13 mouse cellular contexts compared by ENCODE assay signal in genomic region chr5:102977138-102977537, GRCm38 (mm10).
A peak's percentile ranks its signal among the peaks of the same experiment; 100 is the strongest.
DNase-seq lines count a peak whose midpoint lies in the region; ATAC-seq and TF ChIP-seq lines count a peak whose summit lies in the region.
"Had no signal": no experiment of that assay in that cellular context is flagged by ENCODE, and none has a peak within 500 bp of the region (broad histone marks: within the 10 kb centered on the region; RNA-seq: fewer than 3 reads in every experiment).

No protein-coding gene starts in this region.

- H3K9ac ChIP-seq in forebrain, postnatal 0 days = no peak overlapping the region
- no peak overlapping the region for H3K9ac ChIP-seq in neural tube, embryonic 12.5 days
- H3K9ac ChIP-seq: embryonic facial prominence, embryonic 15.5 days had no signal

- ATAC-seq in forebrain, postnatal 0 days = peak; percentile 87
- ATAC-seq in neural tube, embryonic 12.5 days (ENCODE audit: low FRiP score, low read depth) = peak; percentile 66; the same call in 1 of the 2 replicates
- ATAC-seq: activated CD4-positive, CD25-positive, alpha-beta regulatory T cell, adult 4 months; CD4-positive, CD25-positive, alpha-beta regulatory T cell, adult 4 months had no signal

- no peak overlapping the region for H3K4me2 ChIP-seq in forebrain, postnatal 0 days (ENCODE audit: low read depth)
- H3K4me2 ChIP-seq in neural tube, embryonic 12.5 days (replicated peaks) = peak overlapping the region; percentile 9; the same call in 1 of the 2 replicates
- H3K4me2 ChIP-seq: embryonic facial prominence, embryonic 15.5 days had no signal

- H3K4me1 ChIP-seq in forebrain, postnatal 0 days (ENCODE audit: insufficient read depth) = peaks cover 14% of the 10 kb centered on the region
- H3K4me1 ChIP-seq in neural tube, embryonic 12.5 days = peaks cover 4% of the 10 kb centered on the region; the same call in 1 of the 2 replicates
- H3K4me1 ChIP-seq: embryonic facial prominence, embryonic 15.5 days had no signal

- no peak overlapping the region for H3K4me3 ChIP-seq in left cerebral cortex, adult 2 months
- no peak overlapping the region for H3K4me3 ChIP-seq in forebrain, postnatal 0 days (ENCODE audit: low read depth, low read length)
- no peak overlapping the region for H3K4me3 ChIP-seq in neural tube, embryonic 12.5 days
- H3K4me3 ChIP-seq: embryonic facial prominence, embryonic 15.5 days; limb, embryonic 10.5 days had no signal

- WGBS in forebrain, postnatal 0 days = 53% methylated on average over 6 of the region's 6 CpGs
- WGBS in neural tube, embryonic 12.5 days = 45% methylated on average over 6 of the region's 6 CpGs

- H3K27ac ChIP-seq in left cerebral cortex, adult 2 months = peak overlapping the region; percentile 32; the same call in 1 of the 2 replicates
- peak overlapping the region; percentile 85 for H3K27ac ChIP-seq in forebrain, postnatal 0 days (ENCODE audit: low read depth, low read length)
- no peak overlapping the region for H3K27ac ChIP-seq in neural tube, embryonic 12.5 days
- H3K27ac ChIP-seq: embryonic facial prominence, embryonic 15.5 days; limb, embryonic 10.5 days had no signal

- TF ChIP-seq CTCF in left cerebral cortex, adult 2 months (IDR thresholded peaks at IDR 0.05) = no peak
- TF ChIP-seq CTCF in forebrain, postnatal 0 days (IDR thresholded peaks at IDR 0.05; ENCODE audit: low read depth) = no peak

- intact Hi-C loops in left cerebral cortex, adult 2 months (cut with DNase I) = no loop called here

- no peaks in the 10 kb centered on the region for H3K9me3 ChIP-seq in forebrain, postnatal 0 days (ENCODE audit: low read length)
- H3K9me3 ChIP-seq in neural tube, embryonic 12.5 days = no peaks in the 10 kb centered on the region
- H3K9me3 ChIP-seq: embryonic facial prominence, embryonic 15.5 days; limb, embryonic 10.5 days had no signal

- DNase-seq in left cerebral cortex, adult 2 months (ENCODE audit: extremely low spot score in 1 of 2, low spot score in 2 of 2) = no peak
- DNase-seq in left cerebral cortex, adult 18-20 months (ENCODE audit: low spot score in 2 of 2) = no peak
- peak; percentile 80 for DNase-seq in ZHBTc4 (ENCODE audit: low read depth, low spot score)
- DNase-seq in forebrain, postnatal 0 days = peak; percentile 42
- DNase-seq in natural killer cell, adult 2 months (ENCODE audit: low spot score in 2 of 2) = no peak
- no peak for DNase-seq in gastrocnemius, adult 8-10 months (ENCODE audit: low spot score in 2 of 2)
- DNase-seq in adrenal gland, postnatal 14 days = no peak
- DNase-seq: kidney, postnatal 36 days had no signal

- H3K27me3 ChIP-seq in forebrain, postnatal 0 days (ENCODE audit: insufficient read depth, low read length) = no peaks in the 10 kb centered on the region
- H3K27me3 ChIP-seq in neural tube, embryonic 12.5 days (replicated peaks) = no peaks in the 10 kb centered on the region
- H3K27me3 ChIP-seq: embryonic facial prominence, embryonic 15.5 days had no signal

- H3K36me3 ChIP-seq in forebrain, postnatal 0 days (ENCODE audit: insufficient read depth) = no peaks in the 10 kb centered on the region; the same call in 1 of the 2 replicates
- no peaks in the 10 kb centered on the region for H3K36me3 ChIP-seq in neural tube, embryonic 12.5 days
- H3K36me3 ChIP-seq: embryonic facial prominence, embryonic 15.5 days; limb, embryonic 10.5 days had no signal

Comparison
In these comparisons a context has a peak if more than half of its experiments do, and no peak if none do; other contexts are left out.
1. DNase-seq: peak in ZHBTc4 (single experiment) and forebrain, postnatal 0 days (single experiment); none in left cerebral cortex, adult 2 months (0 of 2), left cerebral cortex, adult 18-20 months (0 of 2), natural killer cell, adult 2 months (0 of 2), gastrocnemius, adult 8-10 months (0 of 2) and adrenal gland, postnatal 14 days (single experiment).